Mouse (Mus musculus) stomach, postnatal 0 days (tissue): Measurements from ENCODE around the gene Gm21885.

ENCODE experiments used
- CTCF ChIP-seq: IDR thresholded peaks from 2 replicates; pipeline ENCODE4 v1.5.1; 2016; ENCODE audit warnings: antibody characterized with exemption, low read depth, mild to moderate bottlenecking, moderate library complexity
- EP300 ChIP-seq: optimal IDR thresholded peaks from 2 replicates; pipeline ENCODE3; 2016; ENCODE audit warnings: antibody characterized with exemption

DNA sequence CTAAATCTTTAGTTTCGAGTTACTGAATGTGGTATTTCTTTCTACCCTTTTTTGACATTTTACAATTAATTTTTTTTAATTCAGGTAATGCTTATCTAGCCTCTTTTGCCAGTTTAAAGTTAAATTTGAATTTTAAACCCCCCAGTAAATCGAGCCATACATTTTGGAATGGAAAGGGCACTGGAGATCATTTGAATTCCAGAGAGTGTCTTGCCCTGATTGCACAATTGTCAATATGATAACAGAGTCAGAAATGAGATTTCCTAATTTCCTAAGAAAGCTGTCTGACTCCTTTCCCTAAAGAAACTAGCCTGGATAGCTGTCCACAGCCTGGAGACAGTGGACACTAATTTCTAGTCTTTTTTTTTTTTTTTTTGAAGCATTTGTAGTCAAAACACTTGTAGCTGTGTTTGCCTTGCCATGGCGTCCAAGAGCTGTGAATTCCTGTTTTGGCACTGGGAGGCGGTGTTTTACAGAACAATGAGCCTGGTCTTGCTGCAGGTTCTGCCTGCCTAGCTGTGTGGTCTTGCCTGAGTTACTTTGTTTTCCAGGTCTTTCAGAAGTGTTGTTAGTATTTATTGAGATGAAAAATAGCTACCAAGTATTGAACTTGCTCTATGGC lies 47.7 kb downstream of the Gm21885 start:
- peak; percentile 74 for TF ChIP-seq CTCF
- no peak for TF ChIP-seq EP300
